Mouse (Mus musculus) myocyte (in vitro differentiated cells): ENCODE measurements at regions not wholly inside any gene's neighbourhood (a gene's known extent, or its start where the extent isn't known, plus 50 kb on each side); places are given as distances from the start of the nearest gene placed in this dataset.

Experiments
- CEBPB ChIP-seq: IDR thresholded peaks from 2 replicates; pipeline ENCODE4 v1.6.1; 2011; ENCODE audit warnings: mild to moderate bottlenecking, moderate library complexity; ENCODE audit not compliant: poor library complexity, insufficient read depth, severe bottlenecking
- MAX ChIP-seq: IDR thresholded peaks from one replicate; pipeline ENCODE4 v1.6.1; 2011; ENCODE audit warnings: low read depth, mild to moderate bottlenecking, control low read depth
- MYOD1 ChIP-seq, 3 experiments: IDR thresholded peaks; one replicate each; pipeline ENCODE4 v1.6.1; 2011; ENCODE audit warnings: control low read depth in 2 of 3, low read depth in 2 of 3, mild to moderate bottlenecking in 2 of 3, moderate library complexity in 1 of 3; ENCODE audit not compliant: insufficient read length in 2 of 3, control insufficient read depth in 1 of 3
- MYOG ChIP-seq, 3 experiments: IDR thresholded peaks; one replicate each; pipeline ENCODE4 v1.6.1; 2011; ENCODE audit warnings: control low read depth in 2 of 3, low read depth in 2 of 3, mild to moderate bottlenecking in 2 of 3; ENCODE audit not compliant: insufficient read length in 2 of 3, control insufficient read depth in 1 of 3, insufficient read depth in 1 of 3
- POLR2A ChIP-seq: IDR thresholded peaks from one replicate; pipeline ENCODE4 v1.6.1; 2011; ENCODE audit warnings: low read depth, mild to moderate bottlenecking, control low read depth, moderate library complexity; ENCODE audit not compliant: insufficient read length

- TF ChIP-seq CEBPB: no peak
- TF ChIP-seq MYOG (IDR thresholded peaks at IDR 0.05; ENCODE audit: control insufficient read depth in 1 of 3, insufficient read depth in 1 of 3, insufficient read length in 2 of 3, low read depth in 2 of 3): no peak
- no peak for TF ChIP-seq MAX
- TF ChIP-seq POLR2A: no peak
- no peak for TF ChIP-seq MYOD1 (IDR thresholded peaks at IDR 0.05; ENCODE audit: control insufficient read depth in 1 of 3, insufficient read length in 2 of 3, low read depth in 2 of 3)
Observed at GRCm38 (mm10) chr14:76684327-76684726, 127.6 kb upstream of the Serp2 start.
